Mouse (Mus musculus) hindbrain, embryonic 15.5 days (tissue): ENCODE results near the gene Sprr2a2. TPM values are rescaled to one million over a fixed set of nuclear protein-coding genes. Genes with fewer than 3 reads are reported as not detected.
A peak's percentile ranks its signal among the peaks of the same experiment; 100 is the strongest.
"Not testable (repeated sequence)": the region's sequence is repeated elsewhere in the genome, so short reads cannot be mapped to it uniquely, and the experiment has no call there.

Experiments used
- ATAC-seq: fragments of 200-750 bp; cut with Nextera tagmentation; 2 replicates; pipeline ENCODE4 v1.8.0; 2017; ENCODE audit warnings: low read depth, moderate number of reproducible peaks, moderate TSS enrichment; ENCODE audit not compliant: low FRiP score
- H3K27ac ChIP-seq: fragments of 300-500 bp; sonication (generic); replicated peaks from 2 replicates; pipeline ENCODE4 v1.5.1; 2015; ENCODE audit warnings: mild to moderate bottlenecking, inconsistent platforms
- H3K27me3 ChIP-seq: fragments of 300-500 bp; sonication (generic); 2 replicates; pipeline ENCODE4 v1.6.1; 2015; ENCODE audit warnings: control low read depth, inconsistent platforms
- H3K36me3 ChIP-seq: fragments of 300-500 bp; sonication (generic); 2 replicates; pipeline ENCODE4 v1.6.1; 2015; ENCODE audit warnings: control low read depth, inconsistent platforms
- H3K4me1 ChIP-seq: fragments of 300-500 bp; sonication (generic); replicated peaks from 2 replicates; pipeline ENCODE4 v1.6.1; 2015; ENCODE audit warnings: control low read depth, inconsistent platforms
- H3K4me2 ChIP-seq: fragments of 300-500 bp; sonication (generic); 2 replicates; pipeline ENCODE4 v1.6.1; 2015; ENCODE audit warnings: moderate library complexity, mild to moderate bottlenecking, inconsistent platforms
- H3K4me3 ChIP-seq: fragments of 300-500 bp; sonication (generic); 2 replicates; pipeline ENCODE4 v1.5.1; 2015; ENCODE audit warnings: mild to moderate bottlenecking, inconsistent platforms
- H3K9ac ChIP-seq: fragments of 300-500 bp; sonication (generic); 2 replicates; pipeline ENCODE4 v1.6.1; 2015; ENCODE audit warnings: inconsistent platforms
- H3K9me3 ChIP-seq: fragments of 300-500 bp; sonication (generic); 2 replicates; pipeline ENCODE4 v1.6.1; 2016; ENCODE audit warnings: control low read depth, inconsistent platforms
- WGBS: fragments of 180-500 bp; shearing (Covaris S2); methylation state at CpG from one replicate; pipeline ENCODE4 v1.1.7; 2015; 5-methylcytosine and 5-hydroxymethylcytosine counted together
- polyA plus RNA-seq: library from polyadenylated mRNA; unstranded; fragments of >200 nt; fragmentation: Nextera tagmentation; extraction: Ambion mirVana; gene quantifications from 2 replicates; pipeline ENCODE4 v1.2.1, GENCODE M21; 2015

Gene Sprr2a2
- polyA plus RNA-seq, result 0.29 TPM in 1 of 2 replicates, not detected in the other

DNA sequence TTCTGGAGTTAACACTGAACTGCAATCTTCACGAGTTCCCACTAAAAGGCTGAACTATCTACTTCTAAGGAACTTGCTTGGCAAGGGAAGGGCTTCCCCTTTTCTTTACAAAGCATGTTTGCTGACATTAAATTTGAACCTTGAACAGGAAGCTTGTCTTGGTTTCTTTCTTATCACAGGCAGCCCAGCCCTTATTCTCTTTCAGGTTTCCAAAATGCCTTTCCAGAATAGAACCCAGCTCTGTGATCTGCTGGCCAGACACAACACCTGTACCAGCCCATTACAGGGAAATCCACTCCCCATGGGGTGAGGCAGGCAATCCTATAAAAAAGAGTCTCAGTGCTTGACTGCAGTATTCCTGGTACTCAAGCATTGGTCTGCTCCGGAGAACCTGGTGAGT, at the start of gene Sprr2a2, which contains the start of gene Sprr2a1:
Gene Sprr2a2, plus strand, starts transcription at position 352 of the 400 bp plus-strand sequence.
Gene Sprr2a1, plus strand, starts transcription at position 231 of the 400 bp plus-strand sequence.
- not testable (repeated sequence) for H3K4me2 ChIP-seq, H3K4me1 ChIP-seq, H3K9me3 ChIP-seq, H3K36me3 ChIP-seq, H3K27ac ChIP-seq, H3K9ac ChIP-seq, H3K27me3 ChIP-seq, H3K4me3 ChIP-seq, ATAC-seq
- no CpG with 5 or more reads among the region's 2 CpGs for WGBS

DNA sequence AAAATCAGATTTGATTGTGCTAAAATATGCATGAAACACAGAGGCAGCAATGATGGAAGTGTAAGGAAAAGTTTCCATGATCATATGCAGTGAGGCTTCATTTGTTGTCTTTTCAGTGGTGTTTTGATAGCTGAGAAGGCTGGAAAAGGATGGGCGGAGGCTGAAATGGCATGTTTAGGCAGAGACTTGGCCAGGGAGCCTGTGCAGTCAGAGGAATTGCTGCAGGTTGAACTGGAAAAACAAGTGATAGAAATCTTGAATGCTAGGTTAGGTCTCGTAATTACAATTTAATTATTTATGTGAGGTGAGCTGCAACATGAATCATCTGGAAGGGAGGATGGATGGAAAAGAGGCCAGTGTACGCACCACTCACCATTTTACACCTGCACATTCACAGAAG, 45.9 kb upstream of the Sprr2a2 start:
- H3K27me3 ChIP-seq, result no peaks in the 10 kb centered on the region
- no peak overlapping the region for H3K27ac ChIP-seq
- no peak overlapping the region for H3K4me2 ChIP-seq
- no peaks in the 10 kb centered on the region for H3K4me1 ChIP-seq
- no peak overlapping the region for H3K4me3 ChIP-seq
- no peaks in the 10 kb centered on the region for H3K36me3 ChIP-seq
- ATAC-seq, result no peak
- H3K9me3 ChIP-seq, result no peaks in the 10 kb centered on the region
- WGBS, result 91% methylated on average over 3 of the region's 3 CpGs
- no peak overlapping the region for H3K9ac ChIP-seq

DNA sequence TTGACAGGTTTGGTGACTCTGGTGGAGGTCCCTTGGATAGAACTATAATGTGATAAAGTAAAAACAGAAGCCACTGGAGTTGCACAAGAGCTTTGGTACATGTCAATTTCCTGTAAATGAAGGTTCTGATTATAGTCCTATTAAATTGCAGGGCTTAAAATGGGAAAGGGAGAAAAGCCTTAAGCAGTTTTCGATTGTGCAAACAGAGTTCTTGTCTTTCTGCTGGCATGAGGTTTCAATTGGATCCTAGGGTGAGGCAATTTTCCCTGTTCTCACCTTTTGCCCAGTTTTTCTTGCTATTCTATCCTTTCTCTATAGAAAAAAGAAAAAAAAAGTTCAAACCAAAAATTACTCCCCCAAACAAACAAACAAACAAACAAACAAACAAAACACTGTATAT, 38.8 kb upstream of the Sprr2a2 start:
- Histone ChIP-seq H3K27ac (no peak overlapping the region), H3K4me2 (no peak overlapping the region), H3K4me1 (no peaks in the 10 kb centered on the region), H3K4me3 (no peak overlapping the region), H3K9ac (no peak overlapping the region), H3K9me3 (no peaks in the 10 kb centered on the region), H3K36me3 (no peaks in the 10 kb centered on the region), H3K27me3 (no peaks in the 10 kb centered on the region)
- 84% methylated on average over 1 of the region's 1 CpGs for WGBS
- no peak for ATAC-seq

DNA sequence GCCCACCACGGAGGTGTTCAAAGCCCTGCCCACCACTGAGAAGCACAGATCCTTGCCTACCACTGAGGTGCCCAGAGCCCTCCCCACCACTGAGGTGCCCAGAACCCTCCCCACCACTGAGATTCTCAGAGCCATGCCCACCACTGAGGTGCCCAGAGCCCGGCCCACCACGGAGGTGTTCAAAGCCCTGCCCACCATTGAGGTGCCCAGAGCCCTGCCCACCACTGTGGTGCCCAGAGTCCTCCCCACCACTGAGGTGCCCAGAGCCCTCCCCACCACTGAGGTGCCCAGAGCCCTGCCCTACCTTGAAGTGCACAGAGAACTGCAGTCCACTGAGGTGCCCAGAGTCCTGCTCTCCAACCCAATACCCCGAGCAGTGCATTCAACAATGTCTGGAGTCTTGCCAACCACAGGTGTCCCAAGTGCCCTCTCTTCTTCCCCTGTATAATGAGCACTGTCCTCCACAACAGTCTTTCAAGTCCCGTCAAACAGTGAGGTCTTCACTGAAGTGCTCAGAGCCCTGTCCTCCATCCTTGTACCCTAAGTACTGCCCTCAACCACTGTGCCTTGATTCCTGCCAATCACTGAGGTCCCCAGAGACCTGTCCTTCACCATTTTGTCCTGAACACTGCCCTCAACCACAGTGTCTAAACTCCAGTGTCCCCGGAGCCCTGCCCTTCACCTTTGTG, 20.1 kb upstream of the Sprr2a2 start:
- ATAC-seq, result peak; percentile 27; the same call in 1 of the 2 replicates
- Histone ChIP-seq H3K27ac (no peak overlapping the region), H3K36me3 (no peaks in the 10 kb centered on the region), H3K9ac (no peak overlapping the region), H3K4me1 (no peaks in the 10 kb centered on the region), H3K4me2 (no peak overlapping the region), H3K9me3 (no peaks in the 10 kb centered on the region), H3K27me3 (no peaks in the 10 kb centered on the region), H3K4me3 (no peak overlapping the region)
- 83% methylated on average over 6 of the region's 6 CpGs for WGBS

DNA sequence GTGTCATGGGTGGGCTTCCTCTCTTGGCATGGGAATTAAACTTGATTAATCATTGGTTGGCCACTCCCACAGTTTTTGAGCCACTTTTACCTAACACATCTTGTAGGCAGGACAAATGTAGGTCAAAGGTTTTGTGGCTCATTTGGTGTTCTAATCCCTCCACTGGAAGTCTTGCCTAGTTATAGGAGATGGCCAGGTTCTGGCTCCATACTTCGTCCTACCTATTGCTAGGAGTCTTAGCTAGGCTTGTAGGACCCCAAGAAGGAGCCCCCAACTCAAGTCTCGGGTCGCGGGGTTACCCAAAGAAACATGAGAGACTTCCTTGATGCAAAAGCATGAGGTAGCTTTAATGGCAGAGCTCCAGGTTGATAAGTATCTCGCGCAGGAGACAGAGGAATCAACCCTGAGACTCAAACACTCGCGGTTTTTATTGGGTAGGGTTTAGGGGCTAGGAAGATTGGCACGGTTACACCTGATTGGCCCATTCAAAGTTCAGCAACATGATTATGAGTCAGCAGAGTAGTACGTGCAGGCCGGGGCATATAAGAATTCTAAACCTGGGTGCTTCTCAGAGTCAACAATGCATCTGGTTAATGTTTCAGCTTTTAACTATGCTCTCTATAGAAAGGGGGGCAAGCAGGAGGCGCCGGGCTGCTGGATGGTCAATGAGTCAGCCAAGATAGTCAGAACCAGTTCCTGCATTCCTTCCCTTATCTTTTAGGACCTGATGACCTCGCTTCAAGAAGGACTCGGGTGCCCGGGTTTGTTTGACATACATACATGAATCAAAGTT, 4.4 kb upstream of the Sprr2a2 start:
- not testable (repeated sequence) for H3K9ac ChIP-seq, H3K4me3 ChIP-seq, H3K36me3 ChIP-seq, H3K4me2 ChIP-seq, H3K27ac ChIP-seq, H3K27me3 ChIP-seq, H3K9me3 ChIP-seq, H3K4me1 ChIP-seq, ATAC-seq
- no CpG with 5 or more reads among the region's 16 CpGs for WGBS

DNA sequence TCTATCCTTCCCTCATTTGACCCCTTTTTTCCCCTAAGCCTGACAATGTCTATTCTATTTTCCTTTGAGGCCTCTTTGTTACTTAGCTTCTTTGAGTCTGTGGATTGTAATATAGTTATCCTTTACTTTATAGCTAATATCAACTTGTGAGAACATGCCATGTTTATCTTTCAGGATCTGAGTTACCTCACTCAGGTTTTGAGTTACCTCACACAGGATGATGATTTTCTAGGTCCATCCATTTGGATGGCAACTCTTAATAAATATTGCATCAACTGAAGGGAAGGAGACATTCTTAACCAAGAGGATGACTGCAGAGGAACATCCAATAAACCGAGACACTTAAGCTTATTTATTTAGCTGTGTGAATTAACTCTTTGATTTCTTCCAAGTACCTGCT, 3.7 kb upstream of the Sprr2a2 start:
- no CpG with 5 or more reads among the region's 1 CpGs for WGBS
- not testable (repeated sequence) for H3K36me3 ChIP-seq, H3K9me3 ChIP-seq, H3K27ac ChIP-seq, H3K4me3 ChIP-seq, H3K4me1 ChIP-seq, ATAC-seq, H3K9ac ChIP-seq, H3K27me3 ChIP-seq, H3K4me2 ChIP-seq

DNA sequence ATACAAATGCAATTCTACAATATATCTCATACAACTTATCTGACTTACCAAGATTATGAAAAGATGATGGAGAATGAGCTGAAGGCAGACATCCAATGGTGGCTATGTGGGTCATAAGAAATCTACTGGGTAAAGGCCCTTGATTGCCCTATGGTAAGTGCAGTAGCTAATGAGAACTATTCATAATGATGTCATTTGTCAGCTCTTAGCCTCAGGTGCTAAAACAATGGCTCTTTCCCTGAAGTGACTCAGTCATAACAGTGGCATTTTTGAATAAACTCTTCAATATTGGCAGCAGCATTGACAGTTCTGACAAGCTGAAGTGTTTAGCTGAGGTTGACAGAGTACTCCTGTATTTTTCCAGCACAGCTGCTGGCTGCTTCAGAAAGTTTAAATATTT, 2.1 kb upstream of the Sprr2a2 start:
- not testable (repeated sequence) for H3K36me3 ChIP-seq, H3K9me3 ChIP-seq, H3K27me3 ChIP-seq, ATAC-seq, H3K4me2 ChIP-seq, H3K9ac ChIP-seq, H3K4me1 ChIP-seq, H3K4me3 ChIP-seq, H3K27ac ChIP-seq

DNA sequence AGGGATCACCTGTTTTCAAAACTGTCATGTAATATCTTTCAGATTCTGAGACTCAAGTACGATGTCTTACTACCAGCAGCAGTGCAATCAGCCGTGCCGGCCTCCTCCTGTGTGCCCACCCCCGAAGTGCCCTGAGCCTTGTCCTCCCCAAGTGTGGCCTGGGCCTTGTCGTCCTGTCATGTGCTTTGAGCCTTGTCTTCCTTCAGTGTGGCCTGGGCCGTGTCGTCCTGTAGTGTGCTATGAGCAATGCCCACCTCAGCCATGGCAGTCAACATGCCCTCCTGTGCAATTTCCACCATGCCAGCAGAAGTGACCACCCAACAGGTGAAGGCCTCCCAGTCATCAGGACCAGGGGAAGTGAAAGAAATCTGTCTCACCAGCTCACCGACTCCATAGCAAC, 3.3 kb downstream of the Sprr2a2 start:
- not testable (repeated sequence) for H3K9ac ChIP-seq, H3K4me1 ChIP-seq, H3K9me3 ChIP-seq, H3K36me3 ChIP-seq, H3K4me2 ChIP-seq, H3K27ac ChIP-seq, H3K27me3 ChIP-seq, H3K4me3 ChIP-seq
- no CpG with 5 or more reads among the region's 8 CpGs for WGBS
- peak; percentile 73 for ATAC-seq

DNA sequence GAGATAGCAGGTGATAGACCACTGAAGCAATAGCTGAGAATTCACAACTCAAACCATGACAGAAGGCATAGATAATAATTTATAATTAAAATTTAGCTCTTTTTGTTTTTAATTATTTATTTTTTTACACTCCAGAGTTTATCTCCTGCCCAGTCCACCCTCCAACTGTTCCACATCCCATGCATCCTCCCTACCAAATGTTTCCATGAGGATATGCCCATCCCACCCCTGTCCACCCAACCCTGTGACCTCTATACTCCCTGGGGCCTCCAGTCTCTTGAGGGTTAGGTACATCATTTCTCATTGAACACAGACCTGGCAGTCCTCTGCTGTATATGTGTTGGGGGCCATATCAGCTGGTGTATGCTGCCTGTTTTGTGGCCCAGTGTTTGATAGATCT, 8.0 kb downstream of the Sprr2a2 start:
- ATAC-seq, result peak; percentile 57; the same call in 1 of the 2 replicates
- not testable (repeated sequence) for H3K4me1 ChIP-seq, H3K4me2 ChIP-seq, H3K9me3 ChIP-seq, H3K36me3 ChIP-seq, H3K4me3 ChIP-seq, H3K27ac ChIP-seq, H3K27me3 ChIP-seq, H3K9ac ChIP-seq

DNA sequence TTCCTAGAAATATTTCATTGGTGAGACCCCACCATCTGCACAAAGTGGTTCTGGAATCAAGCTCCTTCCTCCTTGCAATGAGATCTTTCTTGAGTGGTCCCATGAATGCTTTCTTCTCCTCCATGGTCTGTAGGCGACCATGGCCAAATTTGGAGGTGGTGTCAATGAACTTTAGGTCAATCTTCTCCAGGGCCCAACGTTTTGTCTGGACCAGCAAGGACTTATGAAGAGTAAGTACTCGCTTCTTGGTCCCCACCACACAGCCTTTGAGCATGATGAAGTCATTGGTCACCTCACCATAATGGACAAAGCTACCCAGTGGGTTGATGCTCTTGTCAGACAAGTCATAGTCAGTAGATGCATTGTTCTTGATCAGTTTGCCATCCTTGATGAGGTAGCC, 11.7 kb downstream of the Sprr2a2 start:
- WGBS, result 66% methylated on average over 3 of the region's 3 CpGs
- H3K4me2 ChIP-seq, H3K4me1 ChIP-seq, H3K9ac ChIP-seq, H3K36me3 ChIP-seq, H3K4me3 ChIP-seq, ATAC-seq, H3K27me3 ChIP-seq, H3K27ac ChIP-seq, H3K9me3 ChIP-seq: not testable (repeated sequence)

DNA sequence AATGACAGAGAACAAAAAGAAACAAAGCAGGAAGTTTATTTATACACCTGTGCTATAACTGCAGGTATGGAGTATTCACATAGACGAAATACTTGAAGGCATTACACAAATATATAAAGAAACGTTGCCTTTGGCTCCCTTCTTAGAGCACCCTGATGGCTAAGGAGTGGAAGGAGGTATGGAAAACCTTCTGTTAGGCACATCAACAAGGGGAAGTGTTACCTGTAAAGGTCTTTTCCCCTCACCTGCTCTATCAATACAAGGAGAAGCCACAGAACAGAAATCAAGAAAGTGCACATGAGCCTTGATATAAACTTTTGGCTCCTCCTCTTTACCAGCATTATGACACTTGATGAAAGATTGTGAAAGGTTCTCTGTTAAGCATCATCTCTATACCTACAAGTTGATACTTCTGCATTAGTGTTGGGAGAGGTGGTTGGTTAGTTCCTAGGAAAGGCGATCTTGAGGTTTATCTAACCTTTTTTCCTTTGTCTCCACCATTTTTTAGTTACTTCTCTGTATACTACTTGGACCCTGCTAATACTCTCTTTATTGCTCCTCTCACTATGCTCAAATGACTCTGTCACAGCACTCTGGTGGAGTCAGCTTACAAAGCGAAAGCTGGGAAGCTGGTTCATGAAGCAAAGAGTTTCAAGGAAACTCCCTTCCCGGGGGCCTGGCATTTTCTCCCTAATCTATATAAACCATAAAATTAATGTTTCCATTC, 20.9 kb downstream of the Sprr2a2 start:
- peak; percentile 15; the same call in 1 of the 2 replicates for ATAC-seq
- no CpG with 5 or more reads among the region's 5 CpGs for WGBS
- H3K4me2 ChIP-seq, result not testable (repeated sequence)

DNA sequence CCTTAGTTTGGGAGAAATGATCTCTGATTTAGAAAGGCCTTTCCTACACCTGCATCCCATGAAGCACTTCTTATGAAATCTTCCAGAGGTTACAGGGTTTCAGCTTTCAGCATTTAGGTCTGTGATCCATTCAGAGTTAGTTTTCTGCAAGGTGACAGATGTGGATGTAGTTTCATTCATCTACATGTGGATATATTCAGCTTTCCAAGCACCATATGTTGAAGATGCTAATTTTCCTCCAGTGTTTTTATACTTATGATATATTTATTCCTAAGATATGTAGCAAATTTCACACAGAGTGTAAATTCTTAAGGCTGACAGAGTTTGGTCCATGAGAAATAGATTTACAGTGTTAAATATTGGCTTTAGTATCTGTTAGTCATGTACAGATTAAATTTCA, 23.0 kb downstream of the Sprr2a2 start:
- not testable (repeated sequence) for ATAC-seq, H3K27me3 ChIP-seq, H3K9ac ChIP-seq, H3K4me3 ChIP-seq, H3K4me1 ChIP-seq, H3K27ac ChIP-seq, H3K4me2 ChIP-seq, H3K36me3 ChIP-seq, H3K9me3 ChIP-seq

More for the DNA sequence above, 20.9 kb downstream of the Sprr2a2 start:
- H3K27ac ChIP-seq, H3K4me1 ChIP-seq, H3K4me3 ChIP-seq, H3K9ac ChIP-seq, H3K9me3 ChIP-seq, H3K27me3 ChIP-seq, H3K36me3 ChIP-seq: not testable (repeated sequence)
